Mouse (Mus musculus): ENCODE results near the gene Egfr. TPM values are rescaled to one million over a fixed set of nuclear protein-coding genes. Genes with fewer than 3 reads are reported as not detected.

Gene Egfr
- 3.6 and 4.3 TPM in 2 replicates for polyA plus RNA-seq (2014; fragmentation: Nextera tagmentation; extraction: Ambion mirVana)

DNA sequence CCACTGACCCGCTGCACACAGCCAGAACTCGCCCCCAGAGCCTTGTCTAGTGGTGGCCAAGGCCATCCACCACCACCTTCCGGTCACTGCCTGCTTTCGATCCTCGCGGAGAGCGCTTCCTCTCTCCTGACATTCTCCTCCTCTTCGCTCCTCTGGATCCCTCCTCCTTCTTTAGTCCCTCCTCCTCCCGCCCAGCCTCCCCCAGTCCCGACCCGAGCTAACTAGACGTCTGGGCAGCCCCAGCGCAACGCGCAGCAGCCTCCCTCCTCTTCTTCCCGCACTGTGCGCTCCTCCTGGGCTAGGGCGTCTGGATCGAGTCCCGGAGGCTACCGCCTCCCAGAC, at the start of gene Egfr:
Egfr (plus strand) TSS at position 197 of the 342 bp plus-strand sequence.
- ATAC-seq (replicated peaks; ENCODE audit: low FRiP score) (peak; percentile 84), DNase-seq (ENCODE audit: low spot score) (no peak)
- H3K4me1 ChIP-seq (replicated peaks; ENCODE audit: control insufficient read depth, insufficient read depth, low read length): peaks cover 2% of the 10 kb centered on the region; the same call in 1 of the 2 replicates
- peak within 1 kb of the TSS; percentile 37 for H3K9ac ChIP-seq (ENCODE audit: low read length)
- H3K4me2 ChIP-seq (ENCODE audit: low read depth, low read length, severe bottlenecking): peak within 1 kb of the TSS; percentile 86
- no peak within 1 kb of the TSS for H3K27ac ChIP-seq (ENCODE audit: low read depth, low read length)
- no peaks in the 10 kb centered on the region for H3K9me3 ChIP-seq (ENCODE audit: control insufficient read depth, low read length)
- H3K36me3 ChIP-seq (ENCODE audit: control insufficient read depth, insufficient read depth, low read length): no peaks in the 10 kb centered on the region
- peak within 1 kb of the TSS; percentile 48 for H3K4me3 ChIP-seq (ENCODE audit: low read depth, low read length)
- WGBS: under 1% methylated on average over 20 of the region's 21 CpGs
- peaks cover 27% of the 10 kb centered on the region for H3K27me3 ChIP-seq (ENCODE audit: control insufficient read depth, insufficient read depth, low read length)

DNA sequence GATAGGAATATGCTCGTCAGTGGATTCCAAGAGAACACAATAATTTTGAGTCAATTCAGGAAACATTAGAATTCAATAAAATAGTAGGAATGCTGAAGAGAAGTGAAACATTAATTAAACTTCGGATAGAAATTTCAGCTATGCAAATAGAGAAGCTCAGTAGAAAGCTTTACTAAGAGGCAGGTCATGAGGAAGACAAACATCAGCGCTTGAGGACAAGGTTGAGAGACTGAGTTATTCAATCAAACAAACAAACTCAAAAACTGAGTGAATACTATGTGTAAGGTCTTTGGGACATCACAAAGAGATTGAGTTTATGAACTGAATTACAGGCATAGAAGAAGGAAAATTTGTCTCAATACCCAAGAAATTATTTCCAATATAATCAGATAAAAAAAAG, 48.8 kb upstream of the Egfr start:
- H3K36me3 ChIP-seq (ENCODE audit: control insufficient read depth, insufficient read depth, low read length): no peaks in the 10 kb centered on the region
- no peak overlapping the region for H3K9ac ChIP-seq (ENCODE audit: low read length)
- no peak overlapping the region for H3K4me3 ChIP-seq (ENCODE audit: low read depth, low read length)
- H3K27me3 ChIP-seq (ENCODE audit: control insufficient read depth, insufficient read depth, low read length): no peaks in the 10 kb centered on the region
- no peaks in the 10 kb centered on the region for H3K4me1 ChIP-seq (replicated peaks; ENCODE audit: control insufficient read depth, insufficient read depth, low read length)
- no peak overlapping the region for H3K27ac ChIP-seq (ENCODE audit: low read depth, low read length)
- no peaks in the 10 kb centered on the region for H3K9me3 ChIP-seq (ENCODE audit: control insufficient read depth, low read length)
- H3K4me2 ChIP-seq (ENCODE audit: low read depth, low read length, severe bottlenecking): no peak overlapping the region
- DNase-seq (ENCODE audit: low spot score): no peak
- ATAC-seq (replicated peaks; ENCODE audit: low FRiP score): no peak
- WGBS: 87% methylated on average over 3 of the region's 3 CpGs

DNA sequence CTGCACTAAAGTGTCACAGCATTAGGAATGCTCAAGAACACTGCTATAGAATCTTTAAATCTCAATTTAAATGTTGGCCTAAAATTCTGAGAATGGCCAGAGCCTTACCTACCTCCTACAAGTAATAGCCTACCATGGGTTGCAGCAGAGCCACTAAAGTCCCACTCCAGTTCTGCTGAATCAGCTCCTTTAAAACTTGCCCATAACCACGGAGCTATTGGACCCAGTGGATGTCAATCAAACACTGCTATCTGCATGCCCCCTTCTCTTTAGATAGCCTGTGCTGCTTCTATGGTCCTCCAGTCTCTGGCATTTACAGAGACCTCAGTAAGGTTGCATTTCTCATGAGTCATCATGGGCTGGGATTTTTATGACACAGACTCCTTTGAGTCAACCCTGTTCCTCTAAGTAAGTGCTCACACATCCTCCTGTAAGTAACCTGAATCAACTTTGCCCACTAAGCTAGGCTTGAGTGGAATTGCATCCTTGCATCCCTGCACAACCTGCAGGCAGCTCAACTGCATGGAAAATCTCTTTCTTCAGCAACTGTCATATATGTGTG, 16.8 kb upstream of the Egfr start:
- 66% methylated on average over 1 of the region's 1 CpGs for WGBS
- Histone ChIP-seq H3K4me2 (ENCODE audit: low read depth, low read length, severe bottlenecking) (no peak overlapping the region), H3K36me3 (ENCODE audit: control insufficient read depth, insufficient read depth, low read length) (no peaks in the 10 kb centered on the region), H3K9me3 (ENCODE audit: control insufficient read depth, low read length) (no peaks in the 10 kb centered on the region), H3K27ac (ENCODE audit: low read depth, low read length) (no peak overlapping the region), H3K27me3 (ENCODE audit: control insufficient read depth, insufficient read depth, low read length) (no peaks in the 10 kb centered on the region), H3K4me1 (replicated peaks; ENCODE audit: control insufficient read depth, insufficient read depth, low read length) (no peaks in the 10 kb centered on the region), H3K9ac (ENCODE audit: low read length) (no peak overlapping the region), H3K4me3 (ENCODE audit: low read depth, low read length) (no peak overlapping the region)
- no peak for DNase-seq (ENCODE audit: low spot score)
- no peak for ATAC-seq (replicated peaks; ENCODE audit: low FRiP score)

DNA sequence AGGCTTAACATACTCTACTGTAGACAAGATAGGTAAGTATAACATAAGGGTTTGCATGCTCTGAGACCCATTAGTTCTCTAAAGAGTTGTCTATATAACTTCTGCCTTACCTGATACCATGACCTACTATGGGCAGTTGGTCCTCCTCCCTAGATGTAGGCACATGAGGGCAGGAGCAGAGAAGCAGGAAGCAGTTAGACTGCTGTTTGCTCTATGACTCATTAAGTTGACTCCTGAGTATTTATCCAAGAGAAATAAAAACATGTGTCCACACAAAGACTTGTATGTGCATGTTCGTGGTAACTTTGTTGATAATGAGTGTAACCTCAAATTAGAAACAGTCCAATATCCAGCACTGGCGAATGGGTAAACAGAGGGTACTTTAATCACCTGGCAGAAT, 14.7 kb upstream of the Egfr start:
- Histone ChIP-seq H3K4me3 (ENCODE audit: low read depth, low read length) (no peak overlapping the region), H3K27me3 (ENCODE audit: control insufficient read depth, insufficient read depth, low read length) (no peaks in the 10 kb centered on the region), H3K4me1 (replicated peaks; ENCODE audit: control insufficient read depth, insufficient read depth, low read length) (no peaks in the 10 kb centered on the region), H3K9ac (ENCODE audit: low read length) (no peak overlapping the region), H3K4me2 (ENCODE audit: low read depth, low read length, severe bottlenecking) (no peak overlapping the region), H3K27ac (ENCODE audit: low read depth, low read length) (no peak overlapping the region), H3K36me3 (ENCODE audit: control insufficient read depth, insufficient read depth, low read length) (no peaks in the 10 kb centered on the region), H3K9me3 (ENCODE audit: control insufficient read depth, low read length) (no peaks in the 10 kb centered on the region)
- DNase-seq (ENCODE audit: low spot score) (no peak), ATAC-seq (replicated peaks; ENCODE audit: low FRiP score) (no peak)
- WGBS: 76% methylated on average over 2 of the region's 2 CpGs

DNA sequence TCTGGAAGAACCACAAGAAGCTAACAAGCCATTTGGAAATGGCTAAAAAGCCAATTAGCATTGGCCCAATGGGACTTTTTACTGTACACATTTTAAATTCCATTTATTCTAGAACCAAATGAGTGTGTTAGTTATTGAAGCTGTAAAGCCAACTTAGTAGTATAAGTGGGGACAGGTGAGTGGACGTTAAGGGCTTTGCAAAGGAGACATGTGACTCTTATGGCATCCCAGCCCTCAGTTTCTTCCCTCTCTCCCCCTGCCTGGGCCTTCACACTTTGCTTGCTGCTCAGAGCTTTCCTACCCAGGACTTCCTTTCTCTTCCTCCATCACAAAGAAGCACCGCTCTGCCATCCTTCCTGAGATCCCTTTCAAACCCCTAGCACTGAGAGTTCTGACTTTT, 13.3 kb upstream of the Egfr start:
- H3K27ac ChIP-seq (ENCODE audit: low read depth, low read length): no peak overlapping the region
- no peak overlapping the region for H3K9ac ChIP-seq (ENCODE audit: low read length)
- no peak overlapping the region for H3K4me2 ChIP-seq (ENCODE audit: low read depth, low read length, severe bottlenecking)
- H3K4me1 ChIP-seq (replicated peaks; ENCODE audit: control insufficient read depth, insufficient read depth, low read length): no peaks in the 10 kb centered on the region
- WGBS: 76% methylated on average over 2 of the region's 2 CpGs
- no peak overlapping the region for H3K4me3 ChIP-seq (ENCODE audit: low read depth, low read length)
- H3K36me3 ChIP-seq (ENCODE audit: control insufficient read depth, insufficient read depth, low read length): no peaks in the 10 kb centered on the region
- DNase-seq (ENCODE audit: low spot score): no peak
- H3K9me3 ChIP-seq (ENCODE audit: control insufficient read depth, low read length): no peaks in the 10 kb centered on the region
- no peaks in the 10 kb centered on the region for H3K27me3 ChIP-seq (ENCODE audit: control insufficient read depth, insufficient read depth, low read length)
- no peak for ATAC-seq (replicated peaks; ENCODE audit: low FRiP score)

DNA sequence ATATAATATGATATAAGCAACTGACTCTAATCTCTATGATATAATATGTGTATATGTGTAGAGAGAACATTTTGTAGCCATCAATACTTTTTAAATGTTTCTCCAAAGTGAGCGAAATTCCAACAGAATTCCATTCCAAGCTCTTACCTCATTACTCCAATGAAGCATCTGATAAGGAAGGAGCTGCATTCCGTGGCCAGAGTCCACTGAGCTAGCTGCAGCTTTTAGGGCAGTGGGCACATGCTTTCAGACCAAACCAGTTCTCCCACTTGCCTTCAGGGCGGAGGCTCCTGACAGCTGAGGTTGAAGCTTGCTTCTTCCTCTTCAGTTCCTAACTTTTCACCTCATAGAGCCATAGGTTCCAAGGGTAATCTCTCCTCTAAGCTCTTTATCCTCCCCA, 12.8 kb upstream of the Egfr start:
- Histone ChIP-seq H3K36me3 (ENCODE audit: control insufficient read depth, insufficient read depth, low read length) (no peaks in the 10 kb centered on the region), H3K4me1 (replicated peaks; ENCODE audit: control insufficient read depth, insufficient read depth, low read length) (no peaks in the 10 kb centered on the region), H3K27ac (ENCODE audit: low read depth, low read length) (no peak overlapping the region), H3K9me3 (ENCODE audit: control insufficient read depth, low read length) (no peaks in the 10 kb centered on the region), H3K27me3 (ENCODE audit: control insufficient read depth, insufficient read depth, low read length) (no peaks in the 10 kb centered on the region), H3K9ac (ENCODE audit: low read length) (no peak overlapping the region), H3K4me3 (ENCODE audit: low read depth, low read length) (no peak overlapping the region), H3K4me2 (ENCODE audit: low read depth, low read length, severe bottlenecking) (no peak overlapping the region)
- ATAC-seq (replicated peaks; ENCODE audit: low FRiP score) (no peak), DNase-seq (ENCODE audit: low spot score) (no peak)
- 72% methylated on average over 3 of the region's 3 CpGs for WGBS

DNA sequence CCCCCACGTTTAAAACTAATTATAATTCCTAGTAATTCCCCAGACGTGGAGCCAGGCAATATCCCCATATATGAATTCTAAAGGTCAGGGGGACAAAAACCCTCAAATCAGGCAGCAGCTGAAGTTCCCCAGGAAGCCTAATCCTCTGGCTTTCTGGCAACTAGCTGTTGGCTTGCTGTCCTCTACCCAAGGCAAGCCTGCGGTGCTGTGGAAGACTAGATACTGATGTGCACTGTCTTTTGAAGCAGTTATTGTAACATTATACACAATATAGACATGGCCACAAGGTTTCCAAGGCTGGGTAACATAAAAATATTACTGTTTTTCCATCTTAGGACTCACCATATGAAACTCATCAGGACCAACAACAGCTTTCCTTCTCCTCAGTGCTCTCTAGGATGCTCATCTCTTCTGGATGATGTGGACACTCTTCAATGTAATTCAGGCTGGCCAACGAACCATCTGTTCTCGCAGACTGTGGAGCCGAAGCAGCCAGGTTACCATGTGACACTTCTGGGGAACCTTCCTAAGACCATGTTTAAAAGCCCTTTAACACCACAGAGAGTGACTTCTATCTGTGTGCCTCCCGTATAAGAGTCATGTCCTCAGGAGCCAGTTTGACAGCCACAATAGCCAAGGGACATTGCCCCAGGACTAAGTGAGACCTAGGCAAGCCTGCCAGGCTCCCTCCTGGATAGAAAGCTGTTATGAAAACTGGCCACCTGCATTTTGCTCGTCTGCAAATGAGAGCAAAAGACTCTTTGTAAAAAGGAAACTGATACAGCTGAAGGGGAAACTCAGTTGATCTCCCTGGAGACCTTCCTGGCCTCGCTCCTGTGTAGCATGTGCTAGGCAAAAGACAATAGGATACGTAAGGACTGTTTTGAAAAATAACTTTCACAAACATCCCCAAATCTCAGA, 11.1 kb upstream of the Egfr start:
- Histone ChIP-seq H3K36me3 (ENCODE audit: control insufficient read depth, insufficient read depth, low read length) (no peaks in the 10 kb centered on the region), H3K27ac (ENCODE audit: low read depth, low read length) (no peak overlapping the region), H3K9me3 (ENCODE audit: control insufficient read depth, low read length) (no peaks in the 10 kb centered on the region), H3K4me2 (ENCODE audit: low read depth, low read length, severe bottlenecking) (no peak overlapping the region), H3K4me1 (replicated peaks; ENCODE audit: control insufficient read depth, insufficient read depth, low read length) (no peaks in the 10 kb centered on the region), H3K9ac (ENCODE audit: low read length) (no peak overlapping the region), H3K27me3 (ENCODE audit: control insufficient read depth, insufficient read depth, low read length) (no peaks in the 10 kb centered on the region), H3K4me3 (ENCODE audit: low read depth, low read length) (no peak overlapping the region)
- DNase-seq (ENCODE audit: low spot score) (no peak), ATAC-seq (replicated peaks; ENCODE audit: low FRiP score) (no peak)
- 73% methylated on average over 10 of the region's 10 CpGs for WGBS

DNA sequence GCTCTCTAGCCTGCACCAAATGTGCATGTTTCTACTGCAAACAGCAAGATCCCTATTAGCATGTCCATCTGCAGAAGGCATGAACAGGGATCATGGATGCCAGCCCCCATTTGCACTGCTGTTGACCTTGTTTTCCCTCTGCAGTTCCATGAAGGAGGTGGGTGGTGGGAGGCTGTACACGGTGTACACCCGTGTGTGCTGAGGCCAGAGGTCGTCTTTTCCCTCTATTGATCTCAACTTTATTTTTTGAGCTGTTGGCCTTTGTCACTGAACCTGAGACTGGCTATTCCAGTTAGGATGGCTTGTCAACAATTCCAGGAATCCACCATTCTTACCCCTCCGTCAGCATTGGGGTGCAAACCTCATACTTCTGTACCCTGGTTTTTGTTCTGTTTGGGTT, 9.8 kb upstream of the Egfr start:
- no peaks in the 10 kb centered on the region for H3K27me3 ChIP-seq (ENCODE audit: control insufficient read depth, insufficient read depth, low read length)
- no peak overlapping the region for H3K27ac ChIP-seq (ENCODE audit: low read depth, low read length)
- H3K36me3 ChIP-seq (ENCODE audit: control insufficient read depth, insufficient read depth, low read length): no peaks in the 10 kb centered on the region
- H3K4me3 ChIP-seq (ENCODE audit: low read depth, low read length): no peak overlapping the region
- ATAC-seq (replicated peaks; ENCODE audit: low FRiP score) (no peak), DNase-seq (ENCODE audit: low spot score) (no peak)
- no peaks in the 10 kb centered on the region for H3K9me3 ChIP-seq (ENCODE audit: control insufficient read depth, low read length)
- no peaks in the 10 kb centered on the region for H3K4me1 ChIP-seq (replicated peaks; ENCODE audit: control insufficient read depth, insufficient read depth, low read length)
- H3K9ac ChIP-seq (ENCODE audit: low read length): no peak overlapping the region
- H3K4me2 ChIP-seq (ENCODE audit: low read depth, low read length, severe bottlenecking): no peak overlapping the region
- 75% methylated on average over 4 of the region's 4 CpGs for WGBS

DNA sequence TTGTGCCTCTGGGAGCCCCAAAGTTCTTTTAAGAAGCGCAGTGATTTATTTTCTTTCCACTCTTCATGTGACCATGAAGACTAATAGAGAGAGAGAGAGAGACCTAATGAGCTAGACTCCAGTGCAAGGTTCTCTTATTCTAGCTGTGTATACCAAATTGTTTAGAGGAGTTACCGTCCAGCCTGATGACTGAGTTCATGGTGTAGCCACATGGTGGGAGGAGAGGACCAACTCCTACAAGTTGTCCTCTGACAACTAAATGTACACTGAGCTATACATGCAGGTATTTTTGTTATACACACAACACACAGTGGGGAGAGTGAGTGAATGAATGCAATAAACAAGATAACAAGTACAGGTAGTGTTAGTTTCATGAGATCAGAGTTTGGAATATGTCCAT, 9.2 kb upstream of the Egfr start:
- no peak overlapping the region for H3K9ac ChIP-seq (ENCODE audit: low read length)
- no peaks in the 10 kb centered on the region for H3K4me1 ChIP-seq (replicated peaks; ENCODE audit: control insufficient read depth, insufficient read depth, low read length)
- no peak overlapping the region for H3K27ac ChIP-seq (ENCODE audit: low read depth, low read length)
- H3K4me2 ChIP-seq (ENCODE audit: low read depth, low read length, severe bottlenecking): no peak overlapping the region
- no peaks in the 10 kb centered on the region for H3K36me3 ChIP-seq (ENCODE audit: control insufficient read depth, insufficient read depth, low read length)
- H3K9me3 ChIP-seq (ENCODE audit: control insufficient read depth, low read length): no peaks in the 10 kb centered on the region
- no peaks in the 10 kb centered on the region for H3K27me3 ChIP-seq (ENCODE audit: control insufficient read depth, insufficient read depth, low read length)
- 87% methylated on average over 2 of the region's 2 CpGs for WGBS
- DNase-seq (ENCODE audit: low spot score) (no peak), ATAC-seq (replicated peaks; ENCODE audit: low FRiP score) (no peak)
- no peak overlapping the region for H3K4me3 ChIP-seq (ENCODE audit: low read depth, low read length)

All from forebrain, embryonic 11.5 days (tissue).